Mouse (Mus musculus) layer of hippocampus, adult 18-20 months (tissue): Measurements from ENCODE around the gene Ccdc86. TPM values are rescaled to one million over a fixed set of nuclear protein-coding genes. Genes with fewer than 3 reads are reported as not detected.

Experiments used
- DNase-seq, 2 experiments: peaks; one replicate each; pipeline ENCODE4 v3.0.0; 2022; ENCODE audit warnings: low spot score in 2 of 2
- total RNA-seq, 2 experiments: library from RNA; stranded (reverse); gene quantifications; 2 replicates each; pipeline ENCODE4 v1.2.3; 2021

The Ccdc86 gene
- total RNA-seq, 2 experiments from 2014 or later = 8.2 to 8.5 TPM

GRCm38 (mm10) chr19:10952021-10952939, 3.2 kb upstream of the Ccdc86 start:
- peak; percentile 35 to 57 for DNase-seq

GRCm38 (mm10) chr19:10949558-10949957, 492 bp upstream of the Ccdc86 start:
- no peak for DNase-seq

GRCm38 (mm10) chr19:10948416-10948815, 650 bp downstream of the Ccdc86 start:
- DNase-seq = no peak

GRCm38 (mm10) chr19:10947219-10947618, 1.8 kb downstream of the Ccdc86 start:
- DNase-seq = no peak

- DNase-seq = no peak
These were observed 2.6 kb downstream of the Ccdc86 start for GRCm38 (mm10) chr19:10946506-10946905.

GRCm38 (mm10) chr19:10943955-10944354, 5.1 kb downstream of the Ccdc86 start:
- no peak for DNase-seq

GRCm38 (mm10) chr19:10940801-10941457, 8.1 kb downstream of the Ccdc86 start:
- DNase-seq = no peak

GRCm38 (mm10) chr19:10940097-10940800, 8.8 kb downstream of the Ccdc86 start:
- peak; percentile 47 to 71 for DNase-seq

GRCm38 (mm10) chr19:10938771-10939170, 10.3 kb downstream of the Ccdc86 start:
- no peak for DNase-seq

GRCm38 (mm10) chr19:10937110-10937563, 11.9 kb downstream of the Ccdc86 start, which contains the start of gene Ptgdr2:
Gene Ptgdr2, plus strand, starts transcription at chr19:10937160.
- no peak for DNase-seq

GRCm38 (mm10) chr19:10936077-10936476, 13.0 kb downstream of the Ccdc86 start:
- DNase-seq = no peak

GRCm38 (mm10) chr19:10935029-10935428, 14.0 kb downstream of the Ccdc86 start:
- peak in 1 of 2 experiments; percentile 39 for DNase-seq

GRCm38 (mm10) chr19:10930641-10931040, 18.4 kb downstream of the Ccdc86 start:
- DNase-seq = no peak

- no peak for DNase-seq
These were observed 22.4 kb downstream of the Ccdc86 start for GRCm38 (mm10) chr19:10926666-10927065.

- no peak for DNase-seq
These were observed 22.9 kb downstream of the Ccdc86 start for GRCm38 (mm10) chr19:10926123-10926621.

GRCm38 (mm10) chr19:10924220-10924619, 24.8 kb downstream of the Ccdc86 start:
- DNase-seq = no peak

- no peak for DNase-seq
These were observed 28.0 kb downstream of the Ccdc86 start for GRCm38 (mm10) chr19:10921058-10921457.

- no peak for DNase-seq
These were observed 28.5 kb downstream of the Ccdc86 start, which contains the start of gene Zp1 for GRCm38 (mm10) chr19:10920532-10920931. Gene Zp1, minus strand, starts transcription at chr19:10920632.

GRCm38 (mm10) chr19:10918321-10918991, 30.6 kb downstream of the Ccdc86 start:
- no peak for DNase-seq

- no peak for DNase-seq
These were observed 32.6 kb downstream of the Ccdc86 start for GRCm38 (mm10) chr19:10916506-10916905.

- DNase-seq = no peak
These were observed 34.2 kb downstream of the Ccdc86 start for GRCm38 (mm10) chr19:10914870-10915269.
